Mouse (Mus musculus) adrenal gland, postnatal 14 days (tissue): ENCODE results near the gene Cpxm1. TPM values are rescaled to one million over a fixed set of nuclear protein-coding genes. Genes with fewer than 3 reads are reported as not detected.
"Not testable (repeated sequence)": the region's sequence is repeated elsewhere in the genome, so short reads cannot be mapped to it uniquely, and the experiment has no call there.

Experiments
- DNase-seq: peaks from one replicate; pipeline ENCODE4 v3.0.0; 2021; ENCODE audit warnings: mixed read lengths
- total RNA-seq: library from RNA; stranded (reverse); gene quantifications from 2 replicates; pipeline ENCODE4 v1.2.3, GENCODE M21; 2021

The Cpxm1 gene
- total RNA-seq, 1 experiment from 2014 or later: 10.2 TPM

DNA sequence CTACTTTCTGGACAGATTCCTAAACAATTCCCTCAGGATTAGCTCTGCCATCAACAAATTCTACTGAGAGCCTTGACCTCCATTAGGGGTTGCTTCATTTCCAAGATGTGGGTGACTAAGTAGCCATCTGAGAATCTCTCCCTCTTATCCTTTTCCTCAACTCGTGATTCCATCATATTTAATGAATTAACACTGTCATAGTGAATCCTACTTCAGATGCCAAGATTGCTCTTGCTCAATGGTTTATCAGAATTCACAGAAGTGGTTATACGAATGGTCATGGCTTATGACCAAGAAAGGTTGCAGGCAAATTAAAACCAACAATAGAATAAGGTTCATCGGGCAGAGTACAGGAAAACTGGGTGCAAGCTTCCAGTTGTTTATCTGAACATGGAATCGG lies 4.5 kb upstream of the Cpxm1 start:
- no peak for DNase-seq

- DNase-seq: no peak
Observed at GRCm38 (mm10) chr2:130400046-130400445, 2.7 kb upstream of the Cpxm1 start.

- peak; percentile 30 for DNase-seq
Observed at GRCm38 (mm10) chr2:130398091-130398490, 717 bp upstream of the Cpxm1 start.

DNA sequence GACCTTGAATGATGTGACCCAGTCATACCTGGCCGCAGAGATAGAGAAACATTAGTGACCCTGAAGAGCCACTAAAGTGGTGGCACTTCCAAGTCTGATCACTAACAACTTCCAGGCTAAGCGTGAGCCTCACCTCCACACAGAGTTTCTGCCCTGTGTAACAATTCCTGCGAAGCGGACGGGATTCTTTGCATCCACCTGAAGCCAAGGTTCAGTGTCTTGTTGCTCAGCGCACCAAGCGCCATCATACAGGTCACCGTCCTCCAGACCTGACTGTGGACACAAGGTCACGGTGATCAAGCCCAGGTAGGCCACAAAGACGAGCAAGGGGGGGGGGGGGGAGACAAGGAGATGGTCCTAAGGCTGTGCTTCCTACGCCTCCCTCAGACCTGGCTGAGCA lies 1.7 kb downstream of the Cpxm1 start:
- no peak for DNase-seq

DNA sequence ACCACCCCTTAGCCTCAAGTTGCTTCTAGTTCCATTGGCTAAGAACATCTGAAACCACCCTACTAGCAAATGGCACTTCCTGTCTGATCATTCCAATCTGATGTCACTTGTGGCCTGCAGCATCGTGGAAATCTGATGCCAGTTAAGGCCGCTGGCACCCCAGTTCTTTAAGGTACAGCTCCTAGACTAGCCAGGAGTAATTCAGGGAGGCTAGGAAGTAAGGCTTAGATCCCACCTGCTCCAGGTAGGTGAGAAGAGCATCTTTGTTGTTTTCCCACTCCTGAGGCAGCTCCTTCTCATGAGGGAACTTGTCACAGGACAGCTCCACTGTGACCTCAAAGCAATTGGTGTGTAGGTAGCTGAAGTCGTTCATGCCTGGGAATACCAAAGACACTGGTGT lies 4.5 kb downstream of the Cpxm1 start:
- DNase-seq: no peak

DNA sequence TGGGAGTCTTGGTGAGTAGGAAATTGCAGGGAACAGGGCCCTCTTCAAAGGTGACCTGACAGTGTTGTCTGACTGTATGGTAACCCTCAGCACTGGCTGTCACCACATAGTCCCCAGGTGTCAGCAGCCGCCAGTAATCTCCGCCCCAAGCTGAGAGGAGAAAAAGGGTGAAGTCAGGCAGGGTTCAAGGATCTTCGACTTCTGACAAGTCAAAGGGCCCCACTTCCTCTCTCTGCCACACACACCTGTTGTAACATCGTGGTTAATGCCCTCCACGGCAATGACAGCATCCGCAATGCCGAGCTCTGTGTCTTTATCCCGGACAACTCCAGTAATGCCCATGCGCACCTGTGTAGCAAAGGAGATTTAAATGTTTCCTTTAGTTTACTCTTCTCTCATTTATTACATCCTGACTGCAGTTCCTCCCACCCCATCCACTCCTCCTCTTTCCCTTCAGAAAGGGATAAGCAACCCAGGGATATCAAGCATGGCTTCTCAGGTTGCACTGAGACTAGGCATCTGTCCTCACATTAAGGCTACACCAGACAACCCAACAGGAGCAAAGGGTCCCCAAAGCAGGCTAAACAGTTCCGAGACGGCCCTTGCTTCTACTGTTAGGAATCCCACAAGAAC lies 6.3 kb downstream of the Cpxm1 start:
- DNase-seq: no peak

- DNase-seq: no peak
Observed at GRCm38 (mm10) chr2:130388796-130389195, 8.6 kb downstream of the Cpxm1 start.

GRCm38 (mm10) chr2:130386212-130386611 lies 11.2 kb downstream of the Cpxm1 start:
- no peak for DNase-seq

GRCm38 (mm10) chr2:130383895-130384294 lies 13.5 kb downstream of the Cpxm1 start:
- DNase-seq: no peak

DNA sequence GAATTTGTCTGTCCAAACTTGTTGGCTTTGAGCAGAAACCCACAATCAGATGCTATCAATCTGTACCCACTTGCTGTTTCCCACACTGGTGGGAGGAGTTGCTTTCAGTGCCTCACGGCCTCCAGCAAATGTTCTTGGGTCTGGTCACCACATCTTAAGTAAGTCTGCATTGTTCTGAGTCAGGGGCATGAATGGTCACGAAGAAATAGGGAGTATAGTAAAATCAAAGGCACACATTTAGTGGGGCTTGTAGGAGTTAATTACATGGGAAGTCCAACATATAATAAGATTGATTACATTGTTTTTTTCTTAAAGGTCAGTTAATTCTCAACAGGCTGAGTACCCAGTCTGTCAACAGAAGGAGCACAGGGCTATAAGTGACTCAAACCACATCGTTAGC lies 14.2 kb downstream of the Cpxm1 start:
- no peak for DNase-seq

- DNase-seq: no peak
Observed at GRCm38 (mm10) chr2:130374951-130375350, 22.4 kb downstream of the Cpxm1 start.

- DNase-seq: not testable (repeated sequence)
Observed at GRCm38 (mm10) chr2:130373026-130373425, 24.3 kb downstream of the Cpxm1 start.

- no peak for DNase-seq
Observed at GRCm38 (mm10) chr2:130367386-130367785, 30.0 kb downstream of the Cpxm1 start.

- no peak for DNase-seq
Observed at GRCm38 (mm10) chr2:130365211-130366094, 31.9 kb downstream of the Cpxm1 start.

DNA sequence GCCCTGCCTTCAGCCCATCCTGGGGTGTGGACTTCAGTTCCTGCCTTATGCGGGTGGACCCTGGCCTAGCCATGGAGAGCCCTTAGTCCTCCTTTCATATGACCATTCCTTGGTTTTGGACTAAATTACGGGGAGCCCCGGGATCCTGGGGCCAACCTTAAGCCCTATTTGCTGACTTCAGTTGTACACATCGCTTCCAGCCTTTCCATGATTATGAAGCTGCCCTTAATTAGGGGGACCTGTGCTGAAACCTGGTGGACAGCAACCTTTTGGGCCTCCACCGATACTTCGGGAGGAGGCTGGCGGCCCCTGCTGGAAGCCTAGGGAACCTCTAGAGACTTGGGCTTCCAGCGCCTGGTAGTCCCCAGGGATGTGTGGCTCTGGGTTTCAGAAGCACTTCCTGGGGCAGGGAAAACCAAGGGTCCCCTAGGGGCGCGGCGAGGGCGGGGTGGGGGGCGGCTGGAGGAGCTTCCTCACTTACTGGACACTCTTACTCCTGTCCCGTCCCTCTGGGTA lies 34.8 kb downstream of the Cpxm1 start:
- DNase-seq: peak; percentile 85

DNA sequence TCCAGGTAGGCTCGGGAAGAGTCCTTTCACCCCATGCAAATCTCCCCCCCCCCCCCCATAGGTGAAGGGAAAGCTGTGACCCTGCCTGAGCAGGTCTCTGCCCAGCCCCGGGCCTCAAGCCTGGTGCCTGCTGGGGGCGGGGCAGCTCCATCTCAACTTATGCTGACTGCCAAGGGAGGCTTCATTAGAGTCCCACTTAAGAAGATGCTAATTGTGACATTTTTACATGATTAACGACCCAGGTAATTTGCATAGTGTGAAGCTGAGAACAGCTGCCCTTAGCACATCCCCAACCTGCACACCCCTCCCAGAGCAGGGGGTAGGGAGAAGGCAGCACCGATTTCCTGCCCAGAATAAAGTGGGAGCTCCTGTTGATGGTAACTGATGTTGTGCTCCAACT lies 38.5 kb downstream of the Cpxm1 start:
- DNase-seq: no peak

DNA sequence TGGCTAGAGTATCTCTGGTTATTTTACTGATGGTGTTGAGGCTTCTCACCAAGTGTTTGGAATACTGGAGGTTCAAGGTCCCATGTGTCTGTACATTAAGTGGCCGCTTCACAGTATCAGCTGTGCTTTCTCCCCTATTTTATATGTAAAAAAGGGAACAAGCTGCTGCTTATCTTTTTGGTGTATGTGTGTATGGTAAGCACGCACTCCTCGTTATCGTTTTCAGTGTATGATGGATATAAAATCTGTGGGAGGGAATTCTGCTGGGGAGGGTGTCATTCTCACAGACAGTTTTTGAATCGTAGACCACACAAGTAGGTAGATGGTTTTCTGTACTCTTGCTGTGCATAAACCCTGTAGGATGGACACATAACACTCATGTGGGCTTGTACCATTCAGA lies 39.8 kb downstream of the Cpxm1 start:
- DNase-seq: no peak

DNA sequence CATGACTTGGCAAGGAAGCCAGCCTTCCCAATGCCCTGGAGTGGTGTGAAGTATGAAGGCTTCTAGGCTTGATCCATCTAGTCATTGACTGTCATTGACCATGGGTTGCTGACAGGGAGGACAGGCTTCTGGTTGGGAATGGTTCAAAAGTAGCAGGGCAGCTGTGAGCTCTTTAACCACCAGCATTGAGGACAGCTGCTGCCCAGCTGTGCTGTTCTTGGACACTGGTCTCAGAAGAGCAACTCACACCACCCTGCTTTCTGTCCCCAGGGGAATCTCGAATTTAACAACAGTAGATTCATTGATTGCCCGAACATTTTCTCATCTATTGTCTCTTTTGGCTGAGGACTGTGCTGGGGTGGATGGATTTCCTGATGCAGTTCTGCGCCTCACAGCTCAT lies 43.5 kb downstream of the Cpxm1 start:
- DNase-seq: no peak

- DNase-seq: no peak
Observed at GRCm38 (mm10) chr2:130353411-130353810, 44.0 kb downstream of the Cpxm1 start.

DNA sequence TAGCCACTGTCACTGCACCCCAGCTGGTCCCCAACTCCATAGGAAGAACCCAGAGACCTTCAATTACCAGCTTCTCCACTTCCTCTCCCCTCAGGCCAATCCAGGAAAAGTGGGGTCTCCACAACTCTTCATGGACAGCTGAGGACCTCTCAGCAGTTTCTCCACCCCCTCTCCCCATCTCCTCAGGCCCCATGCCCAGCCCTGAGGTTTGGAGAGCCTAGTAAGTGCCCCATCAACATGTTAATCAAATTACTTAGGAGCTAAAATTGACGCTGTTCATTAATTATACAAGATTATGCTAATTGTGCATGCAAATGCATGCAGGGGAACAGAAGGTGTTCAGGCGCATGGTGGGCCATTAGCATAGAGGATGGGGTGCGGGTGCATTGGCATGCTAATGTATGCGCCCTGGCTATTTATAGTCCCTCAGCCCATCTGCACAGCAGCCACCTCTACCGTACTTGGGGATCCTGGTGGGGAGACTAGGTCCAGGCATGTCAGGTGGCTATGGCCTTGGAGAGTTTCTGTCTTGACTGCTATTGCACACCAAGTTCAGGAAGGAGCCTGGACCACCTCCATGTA lies 45.5 kb downstream of the Cpxm1 start:
- DNase-seq: no peak

DNA sequence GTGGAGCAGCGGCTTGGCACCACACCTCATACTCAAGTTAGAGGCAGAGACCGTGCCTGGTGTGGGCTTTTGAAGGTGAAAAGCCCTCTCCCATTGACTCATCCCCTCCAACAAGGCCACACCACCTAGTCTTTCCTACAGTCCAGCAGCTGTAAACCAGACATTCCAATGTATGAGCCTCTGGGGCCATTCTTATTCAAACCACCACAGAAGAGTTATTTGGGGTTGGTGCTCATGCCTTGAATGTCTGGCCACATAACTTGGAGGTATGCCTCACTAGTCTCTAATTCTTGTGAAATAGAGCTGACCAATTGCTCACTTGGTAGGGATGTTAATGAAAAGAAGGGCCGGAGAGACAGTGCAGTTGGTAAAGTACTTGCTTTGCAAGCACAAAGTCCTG lies 47.0 kb downstream of the Cpxm1 start:
- DNase-seq: no peak

DNA sequence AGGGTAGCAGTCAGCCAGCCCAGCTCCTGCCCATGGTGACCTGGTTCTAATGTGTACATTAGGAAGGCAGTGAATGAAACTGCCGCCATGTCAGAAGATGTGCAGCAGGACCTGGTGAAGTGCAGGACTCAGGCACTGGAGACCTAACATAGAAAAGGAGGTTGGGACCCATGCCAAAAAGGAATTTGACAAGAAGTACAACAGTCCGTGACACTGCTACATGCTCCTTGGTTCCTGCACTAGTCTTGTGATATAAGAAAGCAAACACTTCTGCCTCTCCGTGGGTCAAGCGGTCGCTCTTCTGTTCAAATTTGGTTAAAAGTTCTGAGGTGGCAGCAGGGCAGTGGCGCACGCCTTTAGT lies 56.2 kb downstream of the Cpxm1 start:
- DNase-seq: no peak
